Mouse (Mus musculus): Measurements from ENCODE around the gene Ep400. TPM values are rescaled to one million over a fixed set of nuclear protein-coding genes. Genes with fewer than 3 reads are reported as not detected.
A peak's percentile ranks its signal among the peaks of the same experiment; 100 is the strongest.

Ep400 gene
- polyA plus RNA-seq, 1 experiment from 2014 or later: 33.6 TPM

GRCm38 (mm10) chr5:110639459-110639858, 131.1 kb downstream of the Ep400 start:
- WGBS: 20% methylated on average over 12 of the region's 12 CpGs
- Histone ChIP-seq H3K36me3 (no peaks in the 10 kb centered on the region), H3K4me1 (replicated peaks) (no peaks in the 10 kb centered on the region), H3K9me3 (no peaks in the 10 kb centered on the region), H3K4me3 (replicated peaks) (no peak overlapping the region), H3K9ac (0 out of 2 replicates have a peak overlapping the region, but pooled peaks have one; percentile 24), H3K4me2 (replicated peaks) (peak overlapping the region; percentile 53), H3K27me3 (replicated peaks) (no peaks in the 10 kb centered on the region), H3K27ac (no peak overlapping the region)
- peak; percentile 41 for ATAC-seq

- WGBS: 68% methylated on average over 7 of the region's 7 CpGs
Observed at GRCm38 (mm10) chr5:110638306-110639074, 132.0 kb downstream of the Ep400 start.

GRCm38 (mm10) chr5:110635951-110636707, 134.4 kb downstream of the Ep400 start:
- no peak overlapping the region for H3K27ac ChIP-seq
- H3K9me3 ChIP-seq: no peaks in the 10 kb centered on the region
- H3K4me2 ChIP-seq (replicated peaks): no peak overlapping the region
- H3K4me1 ChIP-seq (replicated peaks): no peaks in the 10 kb centered on the region
- ATAC-seq: peak; percentile 34; the same call in 1 of the 2 replicates
- H3K4me3 ChIP-seq (replicated peaks): no peak overlapping the region
- no peaks in the 10 kb centered on the region for H3K36me3 ChIP-seq
- no peaks in the 10 kb centered on the region for H3K27me3 ChIP-seq (replicated peaks)
- no peak overlapping the region for H3K9ac ChIP-seq
- 41% methylated on average over 6 of the region's 6 CpGs for WGBS

More at GRCm38 (mm10) chr5:110638306-110639074, 132.0 kb downstream of the Ep400 start:
- Histone ChIP-seq H3K4me2 (replicated peaks) (no peak overlapping the region), H3K27ac (no peak overlapping the region), H3K4me1 (replicated peaks) (no peaks in the 10 kb centered on the region), H3K9ac (no peak overlapping the region), H3K4me3 (replicated peaks) (no peak overlapping the region), H3K9me3 (no peaks in the 10 kb centered on the region), H3K36me3 (no peaks in the 10 kb centered on the region), H3K27me3 (replicated peaks) (no peaks in the 10 kb centered on the region)
- ATAC-seq: no peak

GRCm38 (mm10) chr5:110629525-110630120, 140.9 kb downstream of the Ep400 start:
- no peak overlapping the region for H3K4me3 ChIP-seq (replicated peaks)
- WGBS: 76% methylated on average over 2 of the region's 2 CpGs
- no peak overlapping the region for H3K9ac ChIP-seq
- no peak for ATAC-seq
- no peaks in the 10 kb centered on the region for H3K9me3 ChIP-seq
- H3K36me3 ChIP-seq: no peaks in the 10 kb centered on the region
- H3K4me2 ChIP-seq (replicated peaks): no peak overlapping the region
- no peak overlapping the region for H3K27ac ChIP-seq
- no peaks in the 10 kb centered on the region for H3K4me1 ChIP-seq (replicated peaks)
- peaks cover 7% of the 10 kb centered on the region; the same call in 1 of the 2 replicates for H3K27me3 ChIP-seq (replicated peaks)

GRCm38 (mm10) chr5:110628156-110628555, 142.4 kb downstream of the Ep400 start:
- H3K9ac ChIP-seq: no peak overlapping the region
- no peak for ATAC-seq
- no peaks in the 10 kb centered on the region for H3K9me3 ChIP-seq
- H3K36me3 ChIP-seq: no peaks in the 10 kb centered on the region
- peaks cover 7% of the 10 kb centered on the region; the same call in 1 of the 2 replicates for H3K27me3 ChIP-seq (replicated peaks)
- H3K4me3 ChIP-seq (replicated peaks): no peak overlapping the region
- no peaks in the 10 kb centered on the region for H3K4me1 ChIP-seq (replicated peaks)
- WGBS: 18% methylated on average over 19 of the region's 19 CpGs
- H3K4me2 ChIP-seq (replicated peaks): no peak overlapping the region
- no peak overlapping the region for H3K27ac ChIP-seq

- Histone ChIP-seq H3K27me3 (replicated peaks) (peaks cover 7% of the 10 kb centered on the region; the same call in 1 of the 2 replicates), H3K4me2 (replicated peaks) (no peak overlapping the region), H3K27ac (no peak overlapping the region), H3K9me3 (no peaks in the 10 kb centered on the region), H3K4me3 (replicated peaks) (no peak overlapping the region), H3K36me3 (no peaks in the 10 kb centered on the region), H3K9ac (no peak overlapping the region), H3K4me1 (replicated peaks) (no peaks in the 10 kb centered on the region)
- no peak for ATAC-seq
- 70% methylated on average over 10 of the region's 10 CpGs for WGBS
Observed at GRCm38 (mm10) chr5:110627351-110627750, 143.2 kb downstream of the Ep400 start.

- H3K9me3 ChIP-seq: no peaks in the 10 kb centered on the region
- no peak overlapping the region for H3K4me3 ChIP-seq (replicated peaks)
- ATAC-seq: no peak
- peaks cover 7% of the 10 kb centered on the region; the same call in 1 of the 2 replicates for H3K27me3 ChIP-seq (replicated peaks)
- no peak overlapping the region for H3K9ac ChIP-seq
- WGBS: 79% methylated on average over 2 of the region's 2 CpGs
- H3K27ac ChIP-seq: no peak overlapping the region
- H3K36me3 ChIP-seq: no peaks in the 10 kb centered on the region
- H3K4me1 ChIP-seq (replicated peaks): no peaks in the 10 kb centered on the region
- H3K4me2 ChIP-seq (replicated peaks): no peak overlapping the region
Observed at GRCm38 (mm10) chr5:110624319-110624718, 146.2 kb downstream of the Ep400 start.

- no peak overlapping the region for H3K4me2 ChIP-seq (replicated peaks)
- no peaks in the 10 kb centered on the region for H3K4me1 ChIP-seq (replicated peaks)
- no peak overlapping the region for H3K27ac ChIP-seq
- no peak overlapping the region for H3K9ac ChIP-seq
- H3K4me3 ChIP-seq (replicated peaks): no peak overlapping the region
- no peaks in the 10 kb centered on the region for H3K27me3 ChIP-seq (replicated peaks)
- no peaks in the 10 kb centered on the region for H3K9me3 ChIP-seq
- no peak for ATAC-seq
- 82% methylated on average over 6 of the region's 6 CpGs for WGBS
- no peaks in the 10 kb centered on the region for H3K36me3 ChIP-seq
Observed at GRCm38 (mm10) chr5:110619226-110619625, 151.3 kb downstream of the Ep400 start.

Other genes starting within 250 kb of the Ep400 start
- 0.36 and 0.53 TPM in 2 replicates for gene Galnt9, start 226.4 kb downstream of the Ep400 start, polyA plus RNA-seq (2015; fragmentation: Nextera tagmentation; extraction: Ambion mirVana)
- gene Noc4l, start 117.3 kb downstream of the Ep400 start, polyA plus RNA-seq (2015; fragmentation: Nextera tagmentation; extraction: Ambion mirVana): 57.0 and 57.3 TPM in 2 replicates
- 23.2 and 26.9 TPM in 2 replicates for gene Ddx51, start 117.3 kb downstream of the Ep400 start, polyA plus RNA-seq (2015; fragmentation: Nextera tagmentation; extraction: Ambion mirVana)
- 64.1 and 69.3 TPM in 2 replicates for gene Pus1, start 9.9 kb upstream of the Ep400 start, polyA plus RNA-seq (2015; fragmentation: Nextera tagmentation; extraction: Ambion mirVana)
- gene Ulk1, start 39.4 kb upstream of the Ep400 start, polyA plus RNA-seq (2015; fragmentation: Nextera tagmentation; extraction: Ambion mirVana): 10.3 and 12.4 TPM in 2 replicates
- 36.7 and 36.9 TPM in 2 replicates for gene Hscb, start 69.1 kb upstream of the Ep400 start, polyA plus RNA-seq (2015; fragmentation: Nextera tagmentation; extraction: Ambion mirVana)
- gene Chek2, start 69.3 kb upstream of the Ep400 start, polyA plus RNA-seq (2015; fragmentation: Nextera tagmentation; extraction: Ambion mirVana): 35.7 and 36.4 TPM in 2 replicates
- 6.9 and 8.0 TPM in 2 replicates for gene Ttc28, start 109.1 kb upstream of the Ep400 start, polyA plus RNA-seq (2015; fragmentation: Nextera tagmentation; extraction: Ambion mirVana)

All from intestine, embryonic 15.5 days (tissue).